Mouse (Mus musculus) erythroblast, embryonic 14.5 days (primary cell): ENCODE results near the gene Mark4. TPM values are rescaled to one million over a fixed set of nuclear protein-coding genes. Genes with fewer than 3 reads are reported as not detected.
A peak's percentile ranks its signal among the peaks of the same experiment; 100 is the strongest.

ENCODE experiments used
- H3K27me3 ChIP-seq: 2 replicates; pipeline ENCODE4 v1.6.1; 2012; ENCODE audit warnings: inconsistent platforms; ENCODE audit not compliant: control insufficient read depth
- H3K36me3 ChIP-seq: 2 replicates; pipeline ENCODE4 v1.6.1; 2012; ENCODE audit warnings: mild to moderate bottlenecking, inconsistent platforms; ENCODE audit not compliant: control insufficient read depth
- H3K4me1 ChIP-seq: 2 replicates; pipeline ENCODE4 v1.6.1; 2012; ENCODE audit warnings: inconsistent platforms; ENCODE audit not compliant: control insufficient read depth
- H3K4me3 ChIP-seq: replicated peaks from 2 replicates; pipeline ENCODE3; 2012; ENCODE audit warnings: moderate library complexity, mild to moderate bottlenecking, inconsistent platforms
- H3K9me3 ChIP-seq: 2 replicates; pipeline ENCODE4 v1.6.1; 2012; ENCODE audit warnings: low read length, inconsistent platforms, mixed read lengths; ENCODE audit not compliant: control insufficient read depth
- GATA1 ChIP-seq: IDR thresholded peaks from 2 replicates; pipeline ENCODE4 v1.6.1; 2012; ENCODE audit warnings: low read length, inconsistent platforms, mixed read lengths
- TAL1 ChIP-seq: IDR thresholded peaks from 3 replicates; pipeline ENCODE4 v1.6.1; 2012; ENCODE audit warnings: low read length, inconsistent platforms, mixed read lengths
- polyA plus RNA-seq: library from polyadenylated mRNA; stranded (reverse); fragments of >175 nt; gene quantifications from 2 replicates; pipeline ENCODE4 v1.2.3, GENCODE M21; 2012

Gene Mark4
- polyA plus RNA-seq, 1 experiment: 0.45 TPM

DNA sequence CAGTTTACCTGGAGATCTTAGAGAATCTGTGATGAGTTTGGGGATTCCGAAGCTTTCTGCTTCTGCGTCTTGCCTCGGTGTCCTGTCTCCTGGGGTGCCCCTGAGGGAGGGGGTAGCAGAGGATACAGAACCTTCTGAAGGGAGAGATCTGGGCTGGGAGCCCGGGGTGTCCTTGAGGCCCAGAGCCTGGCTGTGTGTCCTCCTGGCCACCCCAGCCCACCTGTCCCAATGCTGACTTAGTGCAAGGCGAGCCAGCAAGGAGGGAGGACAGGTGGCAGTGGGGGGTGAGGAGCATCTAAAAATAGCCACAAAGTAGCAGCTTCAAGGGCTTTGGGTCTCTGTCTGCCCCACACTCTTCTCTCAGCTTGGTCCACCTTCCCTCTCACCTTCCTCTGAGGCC is 46.8 kb downstream of the Mark4 start:
- Histone ChIP-seq H3K4me1 (no peaks in the 10 kb centered on the region), H3K9me3 (peaks cover 5% of the 10 kb centered on the region), H3K4me3 (no peak overlapping the region), H3K27me3 (peaks cover 20% of the 10 kb centered on the region), H3K36me3 (no peaks in the 10 kb centered on the region)
- TF ChIP-seq GATA1 (no peak), TAL1 (no peak)

DNA sequence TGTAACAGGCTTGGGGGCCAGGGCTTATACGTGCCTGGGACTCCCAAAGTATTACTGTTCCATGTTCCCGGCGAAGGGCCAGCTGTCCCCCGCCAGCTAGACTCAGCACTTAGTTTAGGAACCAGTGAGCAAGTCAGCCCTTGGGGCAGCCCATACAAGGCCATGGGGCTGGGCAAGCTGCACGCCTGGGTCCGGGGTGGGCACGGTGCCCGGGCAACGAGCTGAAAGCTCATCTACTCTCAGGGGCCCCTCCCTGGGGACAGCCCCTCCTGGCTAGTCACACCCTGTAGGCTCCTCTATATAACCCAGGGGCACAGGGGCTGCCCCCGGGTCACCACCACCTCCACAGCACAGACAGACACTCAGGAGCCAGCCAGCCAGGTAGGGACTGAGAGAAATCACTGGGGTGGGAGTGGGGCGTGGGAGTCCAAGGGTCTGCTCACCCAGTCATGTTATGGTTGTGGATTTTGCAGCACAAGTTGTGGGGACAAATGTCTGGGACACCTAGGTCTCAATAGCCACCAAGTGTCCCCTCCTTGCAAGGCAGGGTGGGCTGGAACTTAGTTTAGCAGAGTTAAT is 47.8 kb downstream of the Mark4 start:
- H3K4me3 ChIP-seq: no peak overlapping the region
- no peak for TF ChIP-seq GATA1
- no peak for TF ChIP-seq TAL1
- H3K27me3 ChIP-seq: peaks cover 17% of the 10 kb centered on the region
- peaks cover 5% of the 10 kb centered on the region for H3K9me3 ChIP-seq
- H3K4me1 ChIP-seq: no peaks in the 10 kb centered on the region
- no peaks in the 10 kb centered on the region for H3K36me3 ChIP-seq

DNA sequence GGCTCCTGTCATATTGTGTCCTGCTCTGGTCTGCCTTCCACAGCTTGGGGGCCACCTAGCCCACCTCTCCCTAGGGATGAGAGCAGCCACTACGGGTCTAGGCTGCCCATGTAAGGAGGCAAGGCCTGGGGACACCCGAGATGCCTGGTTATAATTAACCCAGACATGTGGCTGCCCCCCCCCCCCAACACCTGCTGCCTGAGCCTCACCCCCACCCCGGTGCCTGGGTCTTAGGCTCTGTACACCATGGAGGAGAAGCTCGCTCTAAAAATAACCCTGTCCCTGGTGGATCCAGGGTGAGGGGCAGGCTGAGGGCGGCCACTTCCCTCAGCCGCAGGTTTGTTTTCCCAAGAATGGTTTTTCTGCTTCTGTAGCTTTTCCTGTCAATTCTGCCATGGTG is 48.9 kb downstream of the Mark4 start:
- Histone ChIP-seq H3K4me1 (peaks cover 4% of the 10 kb centered on the region), H3K4me3 (no peak overlapping the region), H3K9me3 (peaks cover 5% of the 10 kb centered on the region), H3K36me3 (no peaks in the 10 kb centered on the region), H3K27me3 (peaks cover 15% of the 10 kb centered on the region)
- TF ChIP-seq TAL1: no peak

DNA sequence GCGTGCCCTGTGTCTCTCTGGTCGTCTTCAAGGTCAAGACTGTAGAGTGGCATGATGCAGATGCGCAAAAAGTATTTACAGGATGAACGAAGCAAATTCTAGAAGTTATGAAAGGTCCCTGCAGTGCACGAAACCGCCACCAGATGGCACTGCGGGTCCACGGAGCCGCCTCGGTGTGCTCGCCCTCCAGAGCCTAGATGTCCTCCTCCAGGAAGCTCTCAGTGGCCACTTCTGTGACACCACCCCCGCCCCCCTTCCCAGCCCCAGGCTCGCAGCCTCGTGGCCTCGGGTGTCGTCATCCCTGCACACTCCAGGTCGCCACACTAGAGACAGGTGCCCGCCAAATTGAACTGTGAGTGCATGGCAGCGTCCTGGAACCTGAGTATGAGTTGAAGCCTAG is 53.2 kb downstream of the Mark4 start:
- H3K36me3 ChIP-seq: no peaks in the 10 kb centered on the region
- H3K4me3 ChIP-seq: no peak overlapping the region
- H3K9me3 ChIP-seq: peaks cover 16% of the 10 kb centered on the region
- TF ChIP-seq GATA1: no peak
- TF ChIP-seq TAL1: no peak
- H3K4me1 ChIP-seq: peaks cover 16% of the 10 kb centered on the region
- H3K27me3 ChIP-seq: peaks cover 57% of the 10 kb centered on the region

DNA sequence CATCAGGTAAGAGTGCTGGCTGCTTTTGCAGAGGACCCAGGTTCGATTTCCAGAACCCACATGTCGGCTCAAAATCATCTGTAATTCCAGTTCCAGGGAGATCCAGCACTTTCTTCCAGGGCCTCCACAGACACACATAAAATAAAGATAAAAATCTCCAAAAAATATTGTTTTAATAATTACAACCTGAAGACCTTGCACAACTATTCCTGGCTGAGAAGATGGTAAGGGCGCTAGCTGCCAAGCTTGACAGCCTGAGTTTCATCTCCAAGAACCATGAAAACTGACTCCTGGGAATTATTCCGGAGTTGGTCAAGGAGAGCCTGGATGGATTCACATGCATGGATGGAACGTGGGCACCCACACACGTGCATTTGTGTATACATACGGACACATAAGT is 54.1 kb downstream of the Mark4 start, which contains the start of gene Ckm:
Gene Ckm, plus strand, starts transcription at position 301 of the 400 bp plus-strand sequence.
- Histone ChIP-seq H3K9me3 (peaks cover 17% of the 10 kb centered on the region), H3K36me3 (no peaks in the 10 kb centered on the region), H3K4me1 (peaks cover 19% of the 10 kb centered on the region), H3K4me3 (peak within 1 kb of the TSS; percentile 49), H3K27me3 (peaks cover 67% of the 10 kb centered on the region)
- TF ChIP-seq TAL1 (no peak), GATA1 (no peak)

DNA sequence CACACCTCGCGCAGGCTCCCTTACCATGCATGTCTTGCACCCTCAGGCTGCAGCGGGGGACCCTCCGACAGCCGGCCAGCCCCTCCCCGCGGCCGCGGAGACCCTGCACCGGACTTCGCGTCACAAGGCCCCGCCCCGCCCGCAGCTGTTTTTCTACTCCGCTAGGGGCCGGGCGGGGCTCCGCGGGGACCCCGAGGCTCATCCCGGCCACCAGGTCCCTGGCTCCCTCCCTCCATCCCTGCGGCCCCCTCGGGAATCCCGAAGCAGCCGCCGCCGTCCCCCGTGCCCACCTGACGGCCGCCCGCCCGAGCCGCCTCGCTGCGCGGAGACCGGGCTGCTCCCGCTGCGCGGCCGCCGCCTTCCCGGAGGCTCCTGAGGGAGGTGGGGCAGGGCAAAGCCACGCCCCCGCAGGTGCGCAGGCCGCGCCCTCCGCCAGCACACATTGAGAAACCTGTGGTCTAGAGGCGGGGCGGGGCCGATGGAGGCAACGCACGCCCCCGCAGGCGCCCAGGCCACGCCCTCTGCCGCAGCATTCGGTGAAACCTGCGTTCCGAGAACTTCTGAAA is 54.8 kb downstream of the Mark4 start, which contains the start of gene Klc3:
Gene Klc3, minus strand, starts transcription at position 374 of the 566 bp plus-strand sequence.
- Histone ChIP-seq H3K36me3 (no peaks in the 10 kb centered on the region), H3K27me3 (peaks cover 71% of the 10 kb centered on the region), H3K9me3 (peaks cover 17% of the 10 kb centered on the region), H3K4me3 (peak within 1 kb of the TSS; percentile 49), H3K4me1 (peaks cover 23% of the 10 kb centered on the region)
- TF ChIP-seq GATA1: no peak
- TF ChIP-seq TAL1: no peak

DNA sequence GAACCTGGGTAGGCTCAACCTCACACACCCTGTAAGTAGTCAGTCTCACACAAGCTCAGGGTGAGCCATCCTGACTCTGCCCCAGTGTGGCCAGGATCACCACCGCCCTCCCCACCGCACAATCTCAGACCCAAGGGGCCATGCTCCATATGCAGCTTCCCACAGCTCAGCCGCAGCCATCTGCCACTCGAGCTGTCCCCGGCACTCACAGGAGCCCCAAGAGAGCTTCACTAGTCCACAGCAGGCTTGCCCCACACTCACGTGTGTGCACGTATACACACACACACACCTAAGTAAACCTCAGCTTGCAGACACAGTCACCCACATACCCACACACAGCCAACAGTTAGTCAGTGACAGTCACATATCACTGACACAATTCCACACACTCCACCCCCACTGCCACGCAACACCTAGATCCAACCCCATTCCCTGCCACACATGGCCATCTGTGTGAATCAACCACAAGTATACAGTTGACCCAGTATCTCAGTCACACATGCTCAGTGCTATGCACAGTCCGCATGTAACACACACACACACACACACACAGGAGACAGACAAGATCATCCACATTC is 56.0 kb downstream of the Mark4 start:
- no peaks in the 10 kb centered on the region for H3K36me3 ChIP-seq
- H3K4me3 ChIP-seq: no peak overlapping the region
- H3K27me3 ChIP-seq: peaks cover 71% of the 10 kb centered on the region
- H3K4me1 ChIP-seq: peaks cover 23% of the 10 kb centered on the region
- TF ChIP-seq TAL1: no peak
- no peak for TF ChIP-seq GATA1
- H3K9me3 ChIP-seq: peaks cover 17% of the 10 kb centered on the region

DNA sequence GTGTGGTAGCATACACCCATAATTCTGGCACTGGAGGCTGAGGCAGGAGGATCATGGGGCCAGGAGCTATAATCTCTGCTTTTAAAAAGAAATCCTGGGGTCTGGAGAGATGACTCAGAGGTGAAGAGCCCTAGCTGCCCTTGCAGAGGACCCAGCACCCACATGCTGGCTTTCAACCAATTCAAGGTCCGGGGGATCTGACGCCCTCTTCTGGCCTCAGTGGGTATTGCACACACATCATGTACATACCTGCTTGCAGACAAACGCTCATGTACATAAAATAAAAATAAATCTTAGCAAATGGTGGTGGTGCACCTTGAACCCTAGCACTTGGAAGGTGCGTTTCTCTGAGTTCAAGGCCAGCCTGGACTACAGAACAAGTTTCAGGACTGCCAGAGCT is 57.7 kb downstream of the Mark4 start:
- TF ChIP-seq TAL1 (no peak), GATA1 (no peak)
- Histone ChIP-seq H3K4me3 (no peak overlapping the region), H3K27me3 (peaks cover 65% of the 10 kb centered on the region), H3K9me3 (peaks cover 17% of the 10 kb centered on the region), H3K4me1 (peaks cover 23% of the 10 kb centered on the region), H3K36me3 (peaks cover 1% of the 10 kb centered on the region)

DNA sequence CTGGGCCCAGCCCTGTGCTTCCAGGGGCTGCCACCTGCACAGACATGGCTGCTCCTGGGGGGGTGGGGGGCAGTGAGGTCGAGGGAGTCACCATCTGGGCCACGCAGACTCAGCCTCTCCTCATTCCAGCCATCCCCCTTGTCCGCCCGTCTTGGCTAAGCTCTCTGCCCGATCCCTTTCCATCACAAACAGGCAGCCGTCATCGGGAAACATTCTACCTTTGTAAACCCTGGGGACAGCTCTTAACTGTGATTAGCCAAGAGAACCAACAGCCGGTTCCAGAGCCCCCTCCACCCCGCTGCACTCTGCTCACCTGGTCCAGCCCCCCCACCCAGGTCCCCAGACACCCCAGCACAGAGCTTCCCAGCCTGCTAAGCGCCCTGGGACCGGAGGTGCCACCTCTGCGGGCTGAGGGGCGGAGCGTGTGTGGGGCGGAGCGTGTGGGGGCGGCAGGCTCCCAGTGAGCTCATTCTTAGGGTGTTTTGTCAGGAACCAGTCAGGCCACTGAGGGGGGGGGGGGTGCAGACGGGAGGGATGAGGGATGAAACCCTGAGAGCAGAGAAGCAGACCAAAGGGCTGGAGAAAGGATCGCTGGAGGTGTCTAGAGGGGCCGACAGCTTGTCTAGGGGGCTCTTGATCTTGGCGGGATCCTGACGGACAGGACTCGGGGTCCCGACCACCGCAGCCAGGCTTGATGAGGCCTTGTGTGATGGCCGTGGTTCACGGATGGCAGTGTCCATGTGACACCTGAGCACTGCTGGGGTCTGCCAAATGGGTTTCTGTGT is 58.9 kb downstream of the Mark4 start:
- peaks cover 20% of the 10 kb centered on the region for H3K4me1 ChIP-seq
- H3K4me3 ChIP-seq: no peak overlapping the region
- TF ChIP-seq GATA1 (no peak), TAL1 (no peak)
- peaks cover 14% of the 10 kb centered on the region for H3K36me3 ChIP-seq
- peaks cover 56% of the 10 kb centered on the region for H3K27me3 ChIP-seq
- H3K9me3 ChIP-seq: peaks cover 17% of the 10 kb centered on the region
